Mouse (Mus musculus): ENCODE data around the gene Gas2l1.
A peak's percentile ranks its signal among the peaks of the same experiment; 100 is the strongest.

The Gas2l1 gene

GRCm38 (mm10) chr11:5063561-5064281, 1.4 kb downstream of the Gas2l1 start:
- DNase-seq = no peak

- no peak for DNase-seq
Measured at GRCm38 (mm10) chr11:5062860-5063505, 2.1 kb downstream of the Gas2l1 start.

- DNase-seq = no peak
Measured at GRCm38 (mm10) chr11:5062326-5062725, 2.8 kb downstream of the Gas2l1 start.

- peak; percentile 94 for DNase-seq
Measured at GRCm38 (mm10) chr11:5061413-5062139, 3.6 kb downstream of the Gas2l1 start.

- no peak for DNase-seq
Measured at GRCm38 (mm10) chr11:5060756-5061412, 4.2 kb downstream of the Gas2l1 start.

DNA sequence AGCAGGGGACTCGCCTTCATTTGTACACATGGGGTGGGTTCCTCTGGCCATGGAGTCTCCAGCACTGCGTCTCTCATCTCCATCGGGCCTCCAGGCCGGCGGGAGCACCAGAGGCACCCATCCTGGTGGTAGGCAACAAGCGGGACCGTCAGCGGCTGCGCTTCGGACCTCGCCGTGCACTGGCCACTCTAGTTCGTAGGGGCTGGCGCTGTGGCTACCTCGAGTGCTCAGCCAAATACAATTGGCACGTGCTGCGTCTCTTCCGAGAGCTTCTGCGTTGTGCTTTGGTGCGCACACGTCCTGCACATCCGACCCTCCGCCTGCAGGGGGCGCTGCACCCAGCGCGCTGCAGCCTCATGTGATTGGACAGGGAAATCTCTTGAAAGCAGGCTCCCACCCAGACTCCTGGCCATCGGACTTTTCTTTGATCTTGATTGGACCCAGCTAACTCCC, 5.4 kb downstream of the Gas2l1 start:
- DNase-seq = no peak

GRCm38 (mm10) chr11:5059230-5059629, 5.9 kb downstream of the Gas2l1 start:
- DNase-seq = no peak

DNA sequence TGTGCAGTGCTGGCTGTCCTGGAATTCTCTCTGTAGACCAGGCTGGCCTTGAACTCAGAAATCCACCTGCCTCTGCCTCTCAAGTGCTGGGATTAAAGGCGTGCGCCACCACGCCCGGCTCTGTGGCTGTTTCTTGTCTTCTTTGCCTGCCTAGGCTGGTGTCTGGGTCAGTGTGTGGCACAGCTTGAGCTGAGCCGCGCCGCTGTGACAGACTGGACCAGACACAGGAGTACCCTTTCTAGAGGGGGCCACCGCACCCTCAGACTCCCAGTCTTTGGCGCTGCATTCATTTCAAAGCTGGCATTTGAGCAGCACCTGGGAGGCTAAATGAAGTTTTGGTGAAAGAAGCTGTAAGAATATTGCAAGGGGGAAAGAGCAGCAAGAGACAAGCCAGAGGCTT, 6.3 kb downstream of the Gas2l1 start:
- no peak for DNase-seq

GRCm38 (mm10) chr11:5057856-5058641, 7.1 kb downstream of the Gas2l1 start, which contains the start of gene Rasl10a:
Gene Rasl10a (plus strand): TSS chr11:5058128.
- peak; percentile 57 for DNase-seq

DNA sequence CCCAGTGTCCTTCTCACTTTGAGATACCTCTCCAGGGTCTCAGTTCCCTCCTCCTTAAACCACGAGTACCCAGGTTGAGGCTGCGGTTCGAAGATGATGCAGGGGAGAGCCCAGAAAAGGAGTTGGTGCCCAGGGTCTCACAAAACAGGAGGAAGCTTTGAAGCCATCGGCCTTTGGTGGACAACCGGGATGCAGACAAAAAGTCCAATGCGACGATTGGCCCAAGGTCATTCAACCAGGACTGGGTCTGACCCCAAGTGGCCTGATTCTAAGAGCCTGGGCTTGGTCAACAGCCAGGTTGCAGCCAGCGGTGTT, 7.6 kb downstream of the Gas2l1 start:
- DNase-seq = no peak

- no peak for DNase-seq
Measured at GRCm38 (mm10) chr11:5057064-5057463, 8.1 kb downstream of the Gas2l1 start.

GRCm38 (mm10) chr11:5055945-5056938, 8.9 kb downstream of the Gas2l1 start:
- no peak for DNase-seq

DNA sequence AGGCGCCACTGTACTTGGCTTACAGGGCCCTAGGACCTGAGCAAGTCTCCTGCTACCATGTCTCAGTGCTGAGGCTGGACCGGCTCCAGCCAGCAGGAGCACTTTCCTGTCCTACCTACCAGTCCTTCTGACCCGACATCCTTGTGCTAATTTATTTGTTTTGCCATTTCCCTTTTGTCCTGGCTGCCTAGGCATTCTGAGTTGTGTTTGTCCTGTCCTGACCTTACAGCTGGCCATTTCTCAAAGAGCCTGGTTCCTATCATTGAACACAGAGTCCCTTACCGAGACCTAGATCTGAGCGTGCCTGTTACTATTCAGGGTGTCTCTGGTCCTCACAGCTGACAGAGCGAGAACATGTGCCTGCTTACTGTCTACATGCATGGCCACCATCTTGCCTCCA, 10.3 kb downstream of the Gas2l1 start:
- DNase-seq = no peak

DNA sequence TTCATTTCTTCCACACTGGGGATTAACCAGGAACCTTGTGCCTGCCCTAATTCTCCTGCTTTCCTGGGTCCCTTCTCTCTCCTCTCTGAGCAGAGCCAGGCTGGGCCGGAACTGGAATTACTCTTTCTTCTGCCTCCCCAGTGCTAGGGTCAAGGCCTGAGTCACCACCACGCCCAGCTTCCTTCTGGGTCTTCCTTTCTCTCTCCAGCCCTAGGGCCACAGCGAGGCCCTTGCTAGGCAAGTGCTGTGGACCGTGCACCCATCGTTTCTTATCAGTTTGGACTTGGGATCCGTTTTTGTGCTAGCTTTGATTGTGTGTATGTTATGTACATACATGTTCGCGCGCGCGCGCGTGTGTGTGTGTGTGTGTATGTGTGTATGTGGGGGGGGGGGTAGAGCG, 11.0 kb downstream of the Gas2l1 start:
- DNase-seq = no peak

GRCm38 (mm10) chr11:5052200-5052854, 12.8 kb downstream of the Gas2l1 start:
- DNase-seq = no peak

DNA sequence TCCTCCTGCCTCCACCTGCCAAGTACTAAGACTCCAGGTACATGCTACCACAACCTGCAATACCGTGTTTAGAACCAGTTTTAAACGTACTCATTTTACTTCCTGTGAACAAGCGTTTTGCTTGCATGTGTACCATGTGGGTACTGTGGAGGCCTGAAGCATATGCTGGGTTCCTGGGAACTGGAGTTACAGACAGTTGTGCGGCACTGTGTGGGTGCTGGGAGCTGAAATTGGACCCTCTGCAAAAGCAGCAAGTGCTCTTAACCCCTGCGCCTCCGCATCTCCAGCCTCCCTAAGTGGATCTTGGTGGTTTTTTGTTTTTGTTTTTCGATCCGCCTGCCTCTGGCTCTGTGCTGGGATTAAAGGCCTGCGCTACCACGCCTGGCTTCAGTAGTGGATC, 13.5 kb downstream of the Gas2l1 start:
- DNase-seq = no peak

- DNase-seq = no peak
Measured at GRCm38 (mm10) chr11:5046321-5046926, 18.7 kb downstream of the Gas2l1 start.

- no peak for DNase-seq
Measured at GRCm38 (mm10) chr11:5042645-5043381, 22.3 kb downstream of the Gas2l1 start.

DNA sequence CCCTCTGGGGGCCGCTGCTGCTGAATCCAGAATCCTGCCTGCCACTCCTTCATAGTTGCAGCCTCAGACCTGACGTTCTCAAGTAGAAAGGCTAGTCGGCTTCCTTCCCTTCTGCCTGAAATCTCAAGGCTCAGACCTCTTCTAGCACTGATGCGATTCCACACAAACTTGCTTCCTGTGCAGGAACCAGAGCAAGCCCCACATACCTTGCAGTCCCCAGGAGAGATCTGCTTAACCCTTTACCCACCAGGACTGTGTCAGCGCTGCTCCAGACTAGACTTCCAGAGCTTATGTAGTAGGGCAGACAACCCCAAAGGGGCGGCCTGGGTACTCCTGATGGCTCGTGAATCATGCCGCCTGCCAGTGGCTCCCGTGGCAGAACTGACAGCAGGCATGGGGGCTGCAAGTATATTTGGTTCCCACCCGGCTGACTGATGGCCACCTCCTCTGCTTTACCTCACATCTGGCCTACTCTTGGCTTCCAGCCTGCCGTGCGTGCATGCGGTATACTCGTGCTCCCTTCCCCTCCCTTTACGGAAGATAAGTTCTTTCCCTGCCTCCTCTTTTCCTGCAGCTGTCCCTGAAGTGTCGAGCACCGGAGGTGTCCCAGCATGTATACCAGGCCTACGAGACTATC, 23.9 kb downstream of the Gas2l1 start:
- DNase-seq = no peak

Data from kidney, adult 18-20 months (tissue).